Mouse (Mus musculus): Measurements from ENCODE around the gene Nrf1.

Nrf1 gene

DNA sequence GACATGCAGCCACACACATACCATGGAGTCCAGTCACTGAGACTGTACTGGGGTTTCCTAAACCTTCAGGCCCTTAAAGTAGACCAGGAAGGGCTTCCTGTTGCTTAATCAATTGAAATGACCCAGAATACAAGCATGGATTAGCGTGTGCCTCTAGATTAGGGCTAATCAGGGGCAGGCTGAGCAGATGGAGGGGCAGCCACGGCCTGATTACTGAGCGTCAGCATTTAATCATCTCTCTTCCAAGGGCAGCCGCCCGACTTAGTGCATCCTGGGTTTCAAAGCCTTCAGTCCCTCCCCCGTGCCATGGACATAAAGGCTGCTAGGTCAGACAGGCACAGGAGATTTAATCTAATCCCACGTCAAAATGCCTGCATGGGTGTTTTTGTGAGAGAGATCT lies 99.3 kb downstream of the Nrf1 start:
- peak; percentile 47 to 66 for DNase-seq (ENCODE audit: low spot score in 2 of 2)

DNA sequence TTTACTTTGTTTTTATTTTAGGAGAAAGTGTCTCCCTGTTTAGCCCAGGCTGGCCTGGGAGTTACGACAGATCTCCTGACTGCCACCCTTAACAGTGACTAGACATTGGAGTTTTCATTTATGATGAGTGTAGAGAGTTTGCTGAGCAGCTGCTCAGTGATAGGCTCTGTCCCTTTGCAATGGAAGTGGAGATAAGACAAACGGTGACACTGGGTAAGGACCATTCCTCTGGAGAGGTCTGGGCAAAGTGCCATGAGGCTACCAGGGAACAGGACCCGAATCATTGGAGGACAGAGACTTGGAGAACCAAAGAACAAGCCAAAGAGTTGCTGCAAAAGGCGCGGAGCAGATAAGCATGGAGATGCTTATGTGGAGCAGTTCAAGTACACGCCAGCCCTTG lies 100.0 kb downstream of the Nrf1 start:
- peak; percentile 65 to 72 for DNase-seq (ENCODE audit: low spot score in 2 of 2)

DNA sequence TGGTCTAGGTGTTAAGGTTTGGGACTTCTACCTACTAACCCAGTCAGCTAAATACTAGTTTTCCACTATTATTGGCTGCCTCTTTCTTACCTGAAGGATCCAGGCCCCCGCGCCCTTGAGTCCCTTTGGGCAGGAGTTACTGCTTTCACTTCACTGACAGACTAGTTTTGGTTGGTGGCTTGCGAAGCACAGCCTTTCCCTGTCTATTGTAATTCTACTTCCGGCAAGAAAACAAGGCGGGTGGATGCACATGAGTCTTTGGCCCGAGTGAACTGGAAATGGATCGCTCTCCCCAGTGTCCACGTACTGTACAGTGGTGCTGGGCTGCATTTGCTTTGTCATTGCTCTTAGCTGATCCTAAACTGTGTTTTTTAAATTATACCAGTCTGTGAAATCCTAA lies 102.7 kb downstream of the Nrf1 start:
- no peak for DNase-seq (ENCODE audit: low spot score in 2 of 2)

DNA sequence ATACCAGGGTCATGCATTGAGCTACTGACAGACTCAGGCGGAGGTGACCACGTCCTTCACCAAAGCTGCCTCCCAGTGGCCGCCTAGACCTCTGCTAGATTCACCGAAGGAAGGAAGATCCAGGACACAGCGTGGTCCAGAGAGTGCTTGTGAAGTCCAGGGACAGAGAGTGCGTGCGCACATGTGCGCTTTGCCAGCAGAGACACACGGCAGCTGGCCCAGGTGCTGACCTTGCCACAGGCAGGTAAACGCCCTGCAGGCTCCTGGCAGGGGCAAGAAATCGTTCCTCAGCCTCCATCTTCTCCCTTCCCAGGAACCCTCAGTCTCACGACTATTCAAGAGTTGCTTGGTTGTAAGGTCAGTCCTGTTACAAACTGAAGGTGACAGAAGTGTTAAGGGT lies 104.4 kb downstream of the Nrf1 start:
- DNase-seq (ENCODE audit: low spot score in 2 of 2), result no peak

DNA sequence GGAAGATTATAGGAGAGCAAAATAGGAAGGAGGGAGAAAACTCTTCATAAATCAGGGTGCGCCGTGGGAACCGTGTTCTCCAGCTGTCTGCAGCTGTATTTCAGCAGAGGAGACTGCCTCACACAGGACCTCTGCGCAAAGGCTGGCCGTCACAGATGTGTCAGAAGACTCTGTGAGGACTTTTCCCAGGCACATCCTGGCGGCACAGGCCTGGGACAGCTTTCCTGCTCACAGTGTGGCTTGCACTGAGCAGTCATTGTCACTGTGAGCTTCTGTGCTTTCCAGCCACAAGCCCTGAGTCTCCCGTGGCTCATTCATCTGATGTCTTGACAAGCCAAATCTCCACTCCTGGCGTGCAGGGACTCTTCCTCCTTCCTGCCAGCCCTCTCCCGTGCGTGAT lies 104.9 kb downstream of the Nrf1 start:
- no peak for DNase-seq (ENCODE audit: low spot score in 2 of 2)

DNA sequence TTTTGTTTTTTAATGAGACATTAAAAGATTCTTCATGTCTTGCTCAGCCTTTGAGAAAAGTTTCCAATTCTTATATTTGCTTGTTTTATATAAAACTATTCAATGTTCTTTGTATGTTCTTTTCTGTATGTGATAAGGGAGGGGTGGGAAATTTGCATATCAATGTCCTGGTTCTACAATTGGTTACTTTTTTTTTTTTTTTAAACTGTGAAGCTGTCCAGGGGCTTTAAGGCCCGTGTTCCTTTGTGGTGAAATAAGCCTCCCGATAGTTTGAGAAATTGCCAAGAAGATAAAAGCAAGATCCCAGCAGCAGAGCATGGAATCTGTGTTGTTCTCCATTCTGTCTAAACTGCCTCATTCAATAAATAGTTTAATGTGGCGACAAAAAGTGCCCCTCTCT lies 105.3 kb downstream of the Nrf1 start:
- DNase-seq (ENCODE audit: low spot score in 2 of 2), result no peak

DNA sequence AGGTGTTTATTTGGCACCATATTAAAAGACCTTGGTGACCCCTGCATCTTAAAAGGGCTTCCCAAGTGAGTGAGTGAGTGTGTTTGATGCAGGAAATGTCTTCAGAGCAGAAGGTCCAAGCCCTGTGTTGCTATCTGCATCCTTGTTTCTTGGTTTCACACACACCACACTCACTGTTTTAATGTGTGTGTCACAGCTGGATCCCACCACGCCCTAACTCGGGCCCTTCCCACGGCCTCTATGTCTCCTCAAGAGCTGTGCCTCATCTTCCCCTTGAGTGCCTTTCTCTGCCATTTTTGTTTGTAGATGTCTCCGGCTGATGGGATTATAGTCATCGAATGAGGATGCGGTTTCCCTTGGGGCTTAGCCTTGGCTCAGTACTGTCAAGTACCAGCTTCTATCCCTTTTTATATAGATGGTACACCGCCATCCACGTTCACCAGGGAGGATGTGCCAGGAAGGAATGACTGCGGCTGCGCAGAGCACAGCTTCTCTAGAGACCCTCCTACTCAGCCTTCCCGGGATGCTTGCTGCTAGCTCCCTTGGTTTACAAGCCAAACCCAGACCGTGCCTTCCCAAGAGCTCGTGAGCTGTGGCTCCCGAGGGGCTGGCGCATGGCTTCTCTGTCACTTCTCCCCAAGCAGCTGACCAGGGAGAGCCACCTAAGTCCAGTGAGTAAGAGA lies 106.1 kb downstream of the Nrf1 start:
- no peak for DNase-seq (ENCODE audit: low spot score in 2 of 2)

DNA sequence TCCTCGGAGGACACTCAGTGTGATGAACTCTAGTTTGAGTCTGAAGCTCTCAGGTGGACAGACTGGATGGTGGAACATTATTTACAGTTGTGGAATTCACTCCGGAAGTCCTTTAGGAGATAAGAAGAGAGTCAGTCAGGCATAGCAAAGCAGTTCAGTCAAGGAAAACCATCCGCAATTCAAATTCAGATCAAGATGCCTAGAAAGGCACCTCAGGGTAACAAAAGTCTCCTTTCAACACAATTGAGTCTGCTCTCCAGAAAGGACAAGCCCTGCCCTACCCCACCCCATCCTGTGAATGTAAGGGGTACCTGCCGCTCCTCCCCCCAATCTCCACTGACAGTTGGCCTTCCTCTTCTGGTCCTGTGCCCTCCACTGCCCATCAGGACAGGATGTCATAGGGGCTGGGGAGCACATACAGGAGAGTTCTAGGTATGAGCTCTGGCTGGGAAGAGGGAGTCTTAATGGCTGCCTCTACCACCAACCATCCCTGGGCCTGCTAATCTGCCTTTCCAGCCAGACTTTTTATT lies 111.8 kb downstream of the Nrf1 start:
- no peak for DNase-seq (ENCODE audit: low spot score in 2 of 2)

DNA sequence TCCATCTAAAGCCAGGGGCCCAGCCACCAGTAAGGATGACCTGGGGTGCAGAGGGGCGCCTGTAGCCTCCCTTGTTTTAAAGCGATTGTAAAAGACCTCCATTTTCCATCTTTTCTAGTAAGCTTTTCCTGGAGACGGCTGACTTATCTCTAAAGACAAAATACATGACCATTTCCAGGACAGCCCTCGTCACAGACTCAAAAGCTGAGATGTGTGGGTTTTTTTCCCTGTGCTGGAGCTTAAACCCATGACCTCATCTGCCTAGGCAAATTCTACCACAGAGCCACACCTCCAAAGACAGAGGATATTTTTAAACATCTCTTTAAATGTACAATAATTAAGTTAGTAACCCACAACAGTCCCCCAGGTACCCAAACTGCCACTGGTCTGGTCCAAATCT lies 112.6 kb downstream of the Nrf1 start:
- no peak for DNase-seq (ENCODE audit: low spot score in 2 of 2)

DNA sequence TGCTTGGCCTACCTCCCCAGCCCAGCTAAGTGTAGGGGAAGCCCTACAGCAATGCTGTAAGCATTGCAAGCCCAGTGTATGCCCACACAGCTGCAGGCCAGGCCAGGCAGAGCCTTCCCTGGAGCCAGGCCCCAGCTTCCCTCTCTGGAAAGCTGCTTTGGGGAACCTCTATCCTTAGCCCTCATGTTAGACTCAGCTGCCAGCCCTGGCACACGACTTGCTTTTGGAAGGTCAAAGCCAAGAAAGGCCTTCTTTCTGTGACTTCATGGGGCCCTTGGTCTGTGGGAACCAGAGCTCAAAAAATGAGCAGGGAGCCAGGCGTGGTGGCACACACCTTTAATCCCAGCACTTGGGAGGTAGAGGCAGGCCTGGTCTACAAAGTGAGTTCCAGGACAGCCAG lies 113.8 kb downstream of the Nrf1 start:
- no peak for DNase-seq (ENCODE audit: low spot score in 2 of 2)

DNA sequence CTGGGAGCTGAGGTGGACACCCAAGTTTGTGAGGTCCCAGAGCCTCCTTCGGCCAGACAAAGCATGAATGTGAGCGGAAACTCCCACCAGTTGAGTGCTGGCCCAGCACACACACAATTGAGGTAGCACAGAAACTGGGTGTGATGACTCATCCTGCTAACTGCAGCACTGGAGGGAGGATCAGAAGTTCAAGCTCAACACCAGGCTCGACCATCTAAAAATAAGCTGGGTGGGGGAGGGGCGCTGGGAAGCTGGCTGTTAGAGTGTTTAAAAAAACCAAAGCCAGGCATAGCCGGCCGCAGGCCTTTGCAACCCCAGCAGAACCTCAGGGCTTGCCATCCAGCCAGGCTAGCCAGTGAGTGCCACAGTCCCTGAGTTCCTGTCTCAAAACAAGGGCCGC lies 114.3 kb downstream of the Nrf1 start:
- no peak for DNase-seq (ENCODE audit: low spot score in 2 of 2)

DNA sequence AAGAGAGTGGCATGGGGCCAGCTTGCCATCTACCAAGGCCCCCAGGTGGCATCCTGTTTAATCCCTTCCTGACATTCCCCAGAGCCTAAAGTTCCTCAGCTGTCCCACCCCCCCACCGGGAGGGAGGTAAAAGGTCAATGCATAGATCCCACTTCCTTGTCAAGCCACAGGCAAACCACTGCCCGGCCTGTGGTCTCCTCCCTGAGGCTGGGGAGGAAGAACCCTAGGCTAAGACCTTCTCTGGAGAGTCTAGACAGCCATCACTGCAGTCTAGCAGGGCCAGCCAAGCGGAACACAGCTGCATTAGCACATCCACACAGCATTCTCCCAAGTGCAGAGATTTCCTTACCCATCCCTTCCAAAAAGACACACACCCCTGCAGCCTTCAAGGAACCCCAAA lies 118.6 kb downstream of the Nrf1 start:
- no peak for DNase-seq (ENCODE audit: low spot score in 2 of 2)

DNA sequence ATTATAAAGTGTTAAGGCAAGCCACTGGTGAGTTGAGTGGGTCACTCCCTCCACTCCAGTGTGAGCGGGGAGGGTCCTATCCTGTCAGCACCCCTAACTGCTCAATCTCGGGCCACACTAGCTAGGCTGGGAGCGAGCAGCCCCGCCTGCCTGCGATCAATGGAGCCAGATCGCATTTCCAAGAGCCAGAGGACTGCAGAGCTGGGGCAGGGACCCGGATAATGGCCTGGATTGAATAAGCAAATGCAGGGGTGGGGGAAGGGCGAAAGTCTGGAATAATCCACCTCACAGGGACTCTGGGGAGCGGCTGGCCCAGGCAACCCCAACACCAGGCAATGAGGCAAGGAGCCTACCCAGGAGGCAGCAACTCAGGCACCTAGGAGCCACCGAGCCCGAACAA lies 119.4 kb downstream of the Nrf1 start:
- DNase-seq (ENCODE audit: low spot score in 2 of 2), result no peak

DNA sequence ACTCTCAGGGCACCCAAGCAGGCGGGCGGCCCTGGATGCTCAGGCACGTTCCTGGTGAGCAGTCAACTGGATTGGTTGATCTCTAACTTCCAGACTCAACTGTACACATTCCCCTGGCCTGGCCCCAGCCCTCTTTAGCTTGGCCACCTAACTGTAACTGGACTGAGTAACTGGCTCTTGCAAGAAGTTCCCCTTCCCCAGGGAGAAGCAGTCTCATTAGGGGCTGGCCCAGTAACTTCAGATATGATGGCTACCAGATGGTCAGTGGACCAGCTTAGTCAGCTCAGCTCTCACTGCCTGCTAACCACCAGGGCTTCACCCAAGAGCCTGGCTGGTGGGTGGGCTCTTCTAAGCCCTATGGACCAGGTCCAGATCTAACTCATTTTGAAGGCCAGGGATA lies 120.5 kb downstream of the Nrf1 start:
- DNase-seq (ENCODE audit: low spot score in 2 of 2), result no peak

DNA sequence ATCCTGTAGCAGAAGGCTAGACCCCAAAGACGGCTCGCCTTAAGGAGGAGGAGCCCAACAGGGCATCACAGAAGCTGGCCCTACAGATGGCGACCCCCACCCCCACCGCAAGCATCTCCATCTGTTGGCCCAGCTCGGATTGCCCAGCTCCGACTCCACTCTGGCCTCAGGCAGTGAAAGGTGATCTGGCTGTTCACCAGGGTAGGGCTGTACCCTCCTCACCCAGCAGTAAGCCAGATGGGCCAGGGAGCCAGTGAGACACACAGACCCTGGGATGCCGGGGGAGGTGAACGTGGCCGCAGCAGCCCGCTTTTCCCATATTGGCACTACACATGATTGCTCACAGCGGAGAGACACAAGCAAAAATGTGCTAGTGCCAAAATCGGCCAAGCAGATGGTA lies 121.4 kb downstream of the Nrf1 start:
- DNase-seq (ENCODE audit: low spot score in 2 of 2), result no peak

DNA sequence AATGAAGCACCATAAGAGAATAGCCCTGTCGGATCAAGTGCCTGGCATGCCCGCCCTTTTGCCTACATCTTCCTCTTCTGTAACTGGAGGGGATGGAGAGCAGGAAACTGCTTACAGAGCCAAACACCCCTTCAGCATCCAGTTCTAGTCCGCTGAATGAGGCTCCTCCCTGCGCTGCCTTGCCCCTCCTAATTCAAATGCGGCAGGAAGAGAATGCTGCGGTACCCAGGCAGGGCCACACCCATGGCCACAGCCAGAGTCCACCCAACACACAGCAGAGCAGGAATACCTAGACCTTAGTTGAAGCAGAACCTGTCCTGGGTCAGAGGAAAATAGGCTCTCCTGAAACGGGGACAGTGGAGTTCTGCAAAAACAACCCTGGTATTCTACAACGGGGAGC lies 123.4 kb downstream of the Nrf1 start:
- DNase-seq (ENCODE audit: low spot score in 2 of 2), result no peak

DNA sequence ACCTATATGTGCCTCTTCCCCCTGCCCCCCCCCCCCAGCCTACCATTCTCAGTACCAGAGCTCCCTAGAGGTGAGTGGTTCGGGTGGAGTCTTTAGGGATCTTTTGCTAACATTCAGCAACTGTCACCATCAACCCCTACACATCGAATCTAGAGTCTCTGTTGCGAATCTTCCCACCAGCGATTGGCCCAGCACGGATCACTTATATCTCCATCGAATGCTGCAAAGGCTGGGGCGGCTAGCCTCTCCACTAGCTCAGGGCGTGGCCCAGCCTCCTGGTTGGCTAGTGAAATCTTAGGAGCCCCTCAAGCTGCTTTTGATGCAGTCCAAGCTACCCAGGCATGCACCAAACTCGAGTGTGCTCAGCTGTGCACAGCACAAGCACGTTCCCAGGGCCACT lies 124.2 kb downstream of the Nrf1 start:
- DNase-seq (ENCODE audit: low spot score in 2 of 2), result no peak

DNA sequence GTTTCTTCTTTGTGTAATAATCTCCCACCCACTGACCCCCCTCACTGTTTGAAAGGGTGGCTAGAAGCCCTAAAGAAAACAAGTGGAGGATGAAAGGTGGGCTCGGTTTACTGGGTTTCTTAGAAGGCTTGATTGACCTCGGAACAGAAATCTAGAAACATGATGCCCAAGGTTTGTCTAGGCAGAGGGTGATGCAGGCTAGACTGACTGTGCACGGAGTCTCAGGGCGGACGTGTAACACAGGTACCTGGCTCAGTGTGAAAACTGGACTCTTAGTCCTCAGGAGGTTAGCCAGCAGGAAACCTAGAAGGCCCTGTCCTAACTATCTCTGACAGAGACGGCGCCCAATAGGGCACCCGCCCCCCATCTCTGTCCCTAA lies 124.6 kb downstream of the Nrf1 start:
- DNase-seq (ENCODE audit: low spot score in 2 of 2), result no peak

DNA sequence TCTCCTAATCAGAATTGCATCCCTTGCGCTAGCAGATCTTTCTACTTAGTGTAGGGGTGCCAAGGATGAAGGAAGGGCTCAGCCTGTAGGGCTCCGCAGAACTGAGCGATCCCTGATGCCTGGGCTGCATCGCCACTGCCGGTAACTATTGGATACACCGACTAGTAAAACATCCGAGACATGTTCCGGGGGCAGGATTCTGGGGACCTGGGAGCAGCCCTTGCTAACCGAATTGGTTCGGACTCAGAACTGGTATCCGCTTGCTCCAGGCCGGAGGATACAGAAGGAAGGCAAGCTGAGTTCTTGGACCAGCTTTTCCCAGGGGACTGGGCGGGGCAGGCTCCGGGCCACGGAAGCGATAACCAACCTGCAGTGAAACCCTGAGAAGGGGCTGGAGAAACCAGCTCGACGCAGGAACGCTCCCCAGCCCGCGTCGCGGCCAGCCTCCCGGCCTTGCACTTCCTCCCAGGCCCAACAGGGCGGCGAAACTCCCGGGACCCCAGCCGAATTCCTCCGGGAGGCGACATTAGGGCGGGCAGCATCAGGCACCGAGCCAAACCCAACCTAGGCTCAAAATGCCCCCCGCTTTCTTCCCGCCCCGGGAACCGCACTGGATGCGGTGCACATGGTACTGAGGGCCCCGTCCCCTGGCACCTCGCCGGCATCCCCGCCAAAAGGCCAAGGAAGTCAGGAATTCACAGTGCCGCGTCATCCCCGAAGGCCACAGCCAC lies 125.2 kb downstream of the Nrf1 start:
- DNase-seq (ENCODE audit: low spot score in 2 of 2), result peak in 1 of 2 experiments; percentile 39

DNA sequence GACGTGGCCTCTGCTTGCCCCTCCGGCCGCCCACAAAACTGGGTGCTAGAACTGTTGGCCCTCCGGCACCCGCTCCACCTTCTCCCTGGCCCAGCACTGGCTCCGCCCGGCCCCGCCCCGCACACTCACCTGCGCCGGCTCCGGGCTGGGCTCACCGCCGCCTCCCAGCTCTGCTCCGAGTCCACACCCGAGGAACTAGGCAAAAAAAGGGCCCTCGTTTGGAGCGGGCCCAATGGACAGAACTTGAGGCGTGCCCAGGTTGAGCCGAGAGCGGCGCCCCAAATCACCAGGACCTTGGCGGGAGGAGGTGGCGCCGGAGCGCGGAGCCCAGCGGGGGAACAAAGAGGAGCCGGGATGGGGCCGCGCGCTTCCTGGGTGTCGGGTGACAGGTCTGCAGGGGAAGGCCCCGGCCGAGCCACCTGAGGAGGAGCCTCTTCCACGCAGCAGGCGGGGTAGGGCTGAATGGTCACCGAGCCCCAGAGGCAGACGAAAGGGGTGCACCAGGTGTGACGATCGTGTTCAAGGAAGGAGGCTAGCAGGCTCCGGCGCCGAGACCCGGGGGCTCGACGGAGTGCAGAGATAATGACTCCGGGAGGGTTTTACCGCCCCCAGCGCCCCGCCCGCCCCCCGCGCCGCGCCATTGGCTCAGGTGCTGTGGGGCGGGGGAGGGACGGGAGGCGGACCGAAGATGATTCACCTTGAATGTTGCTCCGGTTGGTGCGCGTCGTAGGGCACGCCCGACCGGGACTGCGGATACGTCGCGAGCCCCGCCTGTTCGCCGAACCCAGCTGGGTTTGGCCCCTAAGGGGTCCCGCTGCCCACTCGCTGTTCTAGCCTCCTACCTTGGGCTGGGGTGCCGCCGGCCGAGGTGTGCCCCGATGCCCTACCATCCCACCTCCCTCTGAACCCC lies 126.0 kb downstream of the Nrf1 start:
- peak in 1 of 2 experiments; percentile 42 for DNase-seq (ENCODE audit: low spot score in 2 of 2)

DNA sequence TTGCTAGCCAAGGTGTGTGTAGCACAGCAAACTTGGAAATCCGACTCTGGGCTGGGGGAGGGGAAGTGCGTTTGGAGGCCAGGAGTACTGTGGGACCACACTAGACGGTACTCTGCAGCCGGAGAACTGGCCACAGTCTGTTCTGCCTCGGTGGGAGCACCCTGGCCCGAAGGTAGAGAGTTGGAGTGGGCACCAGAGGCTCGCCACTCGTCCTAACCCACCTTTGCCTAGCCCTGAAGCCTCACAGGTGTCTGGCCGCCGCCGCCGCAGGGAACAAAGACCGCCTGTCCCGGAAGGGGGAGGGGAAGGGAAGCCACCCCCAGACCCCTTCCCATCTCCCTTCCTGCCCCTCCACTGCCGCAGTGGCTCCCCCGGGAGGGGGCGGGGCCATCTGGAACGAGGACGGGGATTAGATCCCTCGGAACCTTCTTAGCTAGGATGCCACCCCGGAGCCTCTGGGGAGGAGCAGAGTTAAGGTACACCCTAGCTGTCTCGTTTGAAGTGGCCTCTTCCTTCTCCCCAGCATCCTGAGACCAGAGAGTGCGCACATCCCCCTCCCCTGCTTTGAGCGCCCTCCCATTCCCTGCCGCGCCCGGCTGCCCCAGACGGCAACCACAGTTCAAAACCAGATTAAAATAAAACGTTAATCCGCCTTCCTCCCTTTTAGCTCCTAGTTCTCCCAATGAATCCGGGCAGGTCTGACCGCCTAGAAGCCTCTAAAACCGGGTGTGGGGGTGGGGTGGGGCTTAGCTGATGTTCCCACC lies 126.9 kb downstream of the Nrf1 start:
- peak in 1 of 2 experiments; percentile 35 for DNase-seq (ENCODE audit: low spot score in 2 of 2)
